Mouse (Mus musculus) gastrocnemius, postnatal 4 days (tissue): Measurements from ENCODE around the gene Olfr884. TPM values are rescaled to one million over a fixed set of nuclear protein-coding genes. Genes with fewer than 3 reads are reported as not detected.

Experiments
- DNase-seq, 2 experiments: peaks; one replicate each; pipeline ENCODE4 v3.0.0; 2021 to 2022; ENCODE audit warnings: low spot score in 2 of 2, mixed read lengths in 2 of 2
- long read RNA-seq, 2 experiments: library from polyadenylated mRNA; stranded (forward); transcript quantifications; one replicate each; pipeline ENCODE4 v2.0.0; 2021
- total RNA-seq, 2 experiments: library from RNA; stranded (reverse); gene quantifications; 2 replicates each; pipeline ENCODE4 v1.2.3; 2021

Gene Olfr884
- total RNA-seq = not detected
- long read RNA-seq, experiment 1 = 0 reads
- long read RNA-seq, experiment 2 = 0 reads

GRCm38 (mm10) chr9:38046255-38046654 is at the start of gene Olfr884:
Olfr884 (plus strand) TSS chr9:38046555.
- no peak for DNase-seq

- no peak for DNase-seq
Measured at GRCm38 (mm10) chr9:37998581-37999204, 47.7 kb upstream of the Olfr884 start.

- DNase-seq = no peak
Measured at GRCm38 (mm10) chr9:38000021-38000420, 46.3 kb upstream of the Olfr884 start.

- DNase-seq = no peak
Measured at GRCm38 (mm10) chr9:38025508-38025907, 20.8 kb upstream of the Olfr884 start, which contains the start of gene Olfr883. Olfr883 (plus strand) TSS chr9:38025808.

GRCm38 (mm10) chr9:38061022-38061421 is 14.7 kb downstream of the Olfr884 start, which contains the start of gene Olfr885:
Olfr885 (plus strand) TSS chr9:38061322.
- no peak for DNase-seq

GRCm38 (mm10) chr9:38083772-38084171 is 37.4 kb downstream of the Olfr884 start, which contains the start of gene Olfr887:
Olfr887 (plus strand) TSS chr9:38084072.
- DNase-seq = no peak

Other genes with a start within 250 kb of the Olfr884 start
- gene Olfr876, start 243.5 kb upstream of the Olfr884 start, total RNA-seq = not detected
- gene Olfr877, start 192.3 kb upstream of the Olfr884 start, total RNA-seq = not detected
- not detected for gene Olfr145, start 149.8 kb upstream of the Olfr884 start, total RNA-seq
- gene Olfr878, start 128.7 kb upstream of the Olfr884 start, total RNA-seq = not detected
- not detected for gene Olfr881, start 54.7 kb upstream of the Olfr884 start, total RNA-seq
- not detected for gene Olfr883, start 20.7 kb upstream of the Olfr884 start, total RNA-seq
- not detected for gene Olfr885, start 14.8 kb downstream of the Olfr884 start, total RNA-seq
- not detected for gene Olfr887, start 37.5 kb downstream of the Olfr884 start, total RNA-seq
- not detected for gene Olfr888, start 61.6 kb downstream of the Olfr884 start, total RNA-seq
- not detected for gene Olfr889, start 68.6 kb downstream of the Olfr884 start, total RNA-seq
- gene Olfr890, start 96.0 kb downstream of the Olfr884 start, total RNA-seq = not detected
- gene Olfr891, start 134.3 kb downstream of the Olfr884 start, total RNA-seq = not detected
- not detected for gene Olfr893, start 161.8 kb downstream of the Olfr884 start, total RNA-seq
- not detected for gene Olfr894, start 171.5 kb downstream of the Olfr884 start, total RNA-seq
- not detected for gene Olfr143, start 206.2 kb downstream of the Olfr884 start, total RNA-seq
- not detected for gene Olfr895, start 221.3 kb downstream of the Olfr884 start, total RNA-seq
- gene Olfr896-ps1, start 244.6 kb downstream of the Olfr884 start, total RNA-seq = not detected